Mouse (Mus musculus): ENCODE measurements around the gene Olfr1112.
"Not testable (repeated sequence)": the region's sequence is repeated elsewhere in the genome, so short reads cannot be mapped to it uniquely, and the experiment has no call there.

The Olfr1112 gene

GRCm38 (mm10) chr2:87187498-87187897 is at the start of gene Olfr1112:
Olfr1112 (plus strand) TSS chr2:87187798.
- no peak for DNase-seq

- no peak for DNase-seq
Measured at GRCm38 (mm10) chr2:87140200-87140599, 47.4 kb upstream of the Olfr1112 start, which contains the start of gene Olfr1110. Olfr1110 (minus strand) TSS chr2:87140300.

- DNase-seq = no peak
Measured at GRCm38 (mm10) chr2:87152524-87152923, 35.1 kb upstream of the Olfr1112 start, which contains the start of gene Olfr1111. Olfr1111 (minus strand) TSS chr2:87152624.

GRCm38 (mm10) chr2:87167731-87168130 is 19.9 kb upstream of the Olfr1112 start:
- not testable (repeated sequence) for DNase-seq

DNA sequence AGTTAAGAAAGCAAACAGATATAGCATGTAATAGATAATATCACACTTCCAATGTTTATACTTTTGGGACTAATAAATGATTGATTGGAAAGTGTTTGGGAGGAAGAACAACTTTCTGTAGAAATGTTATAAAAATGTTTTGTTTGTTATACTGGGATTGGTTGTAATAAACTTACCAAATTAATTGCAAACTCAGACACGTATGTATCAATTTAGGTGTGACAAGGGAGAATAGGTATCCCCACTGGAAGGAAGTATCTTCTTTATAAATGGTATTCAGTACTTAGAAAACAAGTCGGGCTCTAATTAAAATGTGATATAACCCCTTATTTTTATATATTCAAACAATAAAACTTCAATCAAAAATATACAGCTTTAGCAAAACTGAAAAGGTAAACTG is 21.1 kb downstream of the Olfr1112 start, which contains the start of gene Olfr1113:
TSS of gene Olfr1113 (plus strand) at position 301 of the 400 bp plus-strand sequence.
- DNase-seq = no peak

Measured in lung, adult 18-20 months (tissue).